Mouse (Mus musculus) liver, embryonic 12.5 days (tissue): ENCODE data around the gene Ppp1r1a. TPM values are rescaled to one million over a fixed set of nuclear protein-coding genes. Genes with fewer than 3 reads are reported as not detected.

Source experiments
- ATAC-seq: fragments of 200-750 bp; cut with Nextera tagmentation; 2 replicates; pipeline ENCODE4 v1.8.0; 2017; ENCODE audit warnings: moderate number of reproducible peaks, mild to moderate bottlenecking, moderate library complexity
- H3K27ac ChIP-seq: fragments of 300-500 bp; sonication (generic); 2 replicates; pipeline ENCODE4 v1.5.1; 2016; ENCODE audit warnings: mild to moderate bottlenecking
- H3K27me3 ChIP-seq: fragments of 300-500 bp; sonication (generic); replicated peaks from 2 replicates; pipeline ENCODE4 v1.6.1; 2016; ENCODE audit warnings: mild to moderate bottlenecking, moderate library complexity
- H3K36me3 ChIP-seq: fragments of 300-500 bp; sonication (generic); 2 replicates; pipeline ENCODE4 v1.6.1; 2016; ENCODE audit warnings: mild to moderate bottlenecking, moderate library complexity
- H3K4me1 ChIP-seq: fragments of 300-500 bp; sonication (generic); 2 replicates; pipeline ENCODE4 v1.6.1; 2016
- H3K4me2 ChIP-seq: fragments of 300-500 bp; sonication (generic); 2 replicates; pipeline ENCODE4 v1.6.1; 2016; ENCODE audit warnings: mild to moderate bottlenecking, moderate library complexity
- H3K4me3 ChIP-seq: fragments of 300-500 bp; sonication (generic); 2 replicates; pipeline ENCODE4 v1.5.1; 2016; ENCODE audit warnings: mild to moderate bottlenecking, moderate library complexity
- H3K9ac ChIP-seq: fragments of 300-500 bp; sonication (generic); 2 replicates; pipeline ENCODE4 v1.6.1; 2016; ENCODE audit warnings: mild to moderate bottlenecking, moderate library complexity
- H3K9me3 ChIP-seq: fragments of 300-500 bp; sonication (generic); replicated peaks from 2 replicates; pipeline ENCODE4 v1.6.1; 2016; ENCODE audit warnings: mild to moderate bottlenecking, moderate library complexity
- WGBS: fragments of 180-500 bp; shearing (Covaris S2); methylation state at CpG from one replicate; pipeline ENCODE4 v1.1.7; 2016; ENCODE audit not compliant: insufficient replicate concordance; 5-methylcytosine and 5-hydroxymethylcytosine counted together
- polyA plus RNA-seq: library from polyadenylated mRNA; unstranded; fragments of >200 nt; fragmentation: Nextera tagmentation; extraction: Ambion mirVana; gene quantifications from 2 replicates; pipeline ENCODE4 v1.2.1, GENCODE M21; 2016

Gene Ppp1r1a
- polyA plus RNA-seq, 1 experiment from 2014 or later = 0.67 TPM

DNA sequence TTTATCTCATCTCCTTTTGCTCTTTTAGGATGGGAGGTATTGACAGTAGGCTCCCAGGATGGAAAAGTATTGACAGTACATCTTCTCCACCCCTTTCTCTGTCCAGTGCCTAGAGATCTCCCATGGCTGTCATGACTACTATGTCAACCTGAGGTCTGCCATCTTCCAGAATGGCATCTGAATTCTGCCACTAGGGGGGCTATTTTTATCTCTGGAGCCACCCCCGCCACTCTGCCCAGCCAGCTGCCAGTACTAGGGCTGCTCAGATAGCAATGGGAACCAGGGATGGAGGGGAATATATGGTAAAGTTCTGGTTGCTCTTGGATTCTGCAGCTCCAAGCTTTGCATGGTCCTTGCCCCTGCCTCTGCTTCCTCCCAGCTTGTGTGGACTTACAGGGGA lies 26.2 kb downstream of the Ppp1r1a start:
- peaks cover 25% of the 10 kb centered on the region for H3K27me3 ChIP-seq
- ATAC-seq = no peak
- 29% methylated on average over 1 of the region's 1 CpGs for WGBS
- H3K9me3 ChIP-seq = no peaks in the 10 kb centered on the region
- no peaks in the 10 kb centered on the region for H3K36me3 ChIP-seq
- H3K27ac ChIP-seq = no peak overlapping the region
- H3K9ac ChIP-seq = no peak overlapping the region
- no peak overlapping the region for H3K4me3 ChIP-seq
- H3K4me2 ChIP-seq = no peak overlapping the region
- H3K4me1 ChIP-seq = no peaks in the 10 kb centered on the region

DNA sequence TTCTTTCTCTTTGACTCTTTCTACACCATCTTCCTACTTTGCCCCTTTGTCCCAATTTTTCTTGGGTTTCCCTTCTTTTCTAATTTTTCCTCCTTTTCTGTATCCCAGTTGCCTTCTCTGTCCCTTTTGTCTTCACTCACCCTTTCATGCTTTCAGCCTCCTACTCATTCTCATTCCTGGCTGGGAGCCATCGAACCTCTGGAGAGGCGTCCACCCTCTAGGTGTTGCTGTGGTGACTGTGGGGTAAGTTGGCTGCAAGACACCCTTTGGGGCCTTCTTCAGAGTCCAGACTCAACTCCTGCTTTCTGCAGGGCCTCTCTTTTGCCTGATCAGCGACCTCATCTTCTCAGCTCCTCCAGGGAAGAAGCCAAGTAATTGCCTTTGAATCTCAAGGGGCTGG lies 28.5 kb downstream of the Ppp1r1a start:
- no peaks in the 10 kb centered on the region for H3K9me3 ChIP-seq
- no peak overlapping the region for H3K27ac ChIP-seq
- ATAC-seq = no peak
- H3K4me3 ChIP-seq = no peak overlapping the region
- H3K4me2 ChIP-seq = no peak overlapping the region
- WGBS = 43% methylated on average over 3 of the region's 3 CpGs
- peaks cover 30% of the 10 kb centered on the region for H3K27me3 ChIP-seq
- H3K36me3 ChIP-seq = no peaks in the 10 kb centered on the region
- H3K9ac ChIP-seq = no peak overlapping the region
- H3K4me1 ChIP-seq = no peaks in the 10 kb centered on the region

DNA sequence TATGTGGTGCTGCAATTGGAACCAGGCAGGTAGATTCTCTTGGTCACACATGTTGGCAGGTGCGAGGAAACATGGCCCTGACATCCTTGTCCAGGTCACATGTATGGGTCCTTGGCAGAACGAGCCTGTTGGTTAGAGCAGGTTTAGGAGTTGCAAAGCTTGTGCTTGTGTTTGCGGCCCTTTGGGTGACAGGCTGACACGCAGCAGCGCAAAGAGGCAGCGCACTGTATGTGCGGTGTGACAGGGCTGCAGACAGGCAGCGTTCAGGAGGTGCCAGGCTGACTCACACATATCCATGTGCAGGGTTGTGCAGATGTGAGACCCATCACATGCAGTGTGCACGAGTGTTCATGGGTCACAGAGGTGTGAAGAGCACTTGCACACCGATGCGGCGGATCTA lies 34.1 kb downstream of the Ppp1r1a start:
- H3K27me3 ChIP-seq = peaks cover 52% of the 10 kb centered on the region
- ATAC-seq = no peak
- peaks cover 9% of the 10 kb centered on the region; the same call in 1 of the 2 replicates for H3K4me1 ChIP-seq
- H3K9me3 ChIP-seq = no peaks in the 10 kb centered on the region
- no peak overlapping the region for H3K27ac ChIP-seq
- WGBS = 50% methylated on average over 12 of the region's 12 CpGs
- no peak overlapping the region for H3K4me3 ChIP-seq
- H3K9ac ChIP-seq = no peak overlapping the region
- H3K4me2 ChIP-seq = peak overlapping the region; percentile 76
- no peaks in the 10 kb centered on the region for H3K36me3 ChIP-seq

DNA sequence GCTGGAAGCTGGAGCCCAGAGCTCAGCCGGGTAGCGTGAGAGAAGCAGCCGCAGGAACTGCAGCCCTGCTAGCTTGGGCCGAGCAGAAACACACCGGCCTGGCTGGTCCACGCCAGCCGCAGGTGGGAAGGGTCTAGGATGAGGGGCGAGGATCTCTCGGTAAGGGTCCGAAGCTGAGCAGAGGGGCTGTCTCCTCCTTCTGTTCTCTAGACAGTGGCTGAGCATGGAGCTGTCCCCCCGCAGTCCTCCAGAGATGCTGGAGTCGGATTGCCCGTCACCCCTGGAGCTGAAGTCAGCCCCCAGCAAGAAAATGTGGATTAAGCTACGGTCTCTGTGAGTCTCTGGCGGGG lies 34.6 kb downstream of the Ppp1r1a start:
- peak overlapping the region; percentile 76 for H3K4me2 ChIP-seq
- H3K27me3 ChIP-seq = peaks cover 52% of the 10 kb centered on the region
- H3K4me3 ChIP-seq = peak overlapping the region; percentile 50
- no peaks in the 10 kb centered on the region for H3K9me3 ChIP-seq
- H3K4me1 ChIP-seq = peaks cover 9% of the 10 kb centered on the region; the same call in 1 of the 2 replicates
- 0% methylated on average over 15 of the region's 15 CpGs for WGBS
- ATAC-seq = peak; percentile 52
- no peaks in the 10 kb centered on the region for H3K36me3 ChIP-seq
- no peak overlapping the region for H3K27ac ChIP-seq
- peak overlapping the region; percentile 22; the same call in 1 of the 2 replicates for H3K9ac ChIP-seq

DNA sequence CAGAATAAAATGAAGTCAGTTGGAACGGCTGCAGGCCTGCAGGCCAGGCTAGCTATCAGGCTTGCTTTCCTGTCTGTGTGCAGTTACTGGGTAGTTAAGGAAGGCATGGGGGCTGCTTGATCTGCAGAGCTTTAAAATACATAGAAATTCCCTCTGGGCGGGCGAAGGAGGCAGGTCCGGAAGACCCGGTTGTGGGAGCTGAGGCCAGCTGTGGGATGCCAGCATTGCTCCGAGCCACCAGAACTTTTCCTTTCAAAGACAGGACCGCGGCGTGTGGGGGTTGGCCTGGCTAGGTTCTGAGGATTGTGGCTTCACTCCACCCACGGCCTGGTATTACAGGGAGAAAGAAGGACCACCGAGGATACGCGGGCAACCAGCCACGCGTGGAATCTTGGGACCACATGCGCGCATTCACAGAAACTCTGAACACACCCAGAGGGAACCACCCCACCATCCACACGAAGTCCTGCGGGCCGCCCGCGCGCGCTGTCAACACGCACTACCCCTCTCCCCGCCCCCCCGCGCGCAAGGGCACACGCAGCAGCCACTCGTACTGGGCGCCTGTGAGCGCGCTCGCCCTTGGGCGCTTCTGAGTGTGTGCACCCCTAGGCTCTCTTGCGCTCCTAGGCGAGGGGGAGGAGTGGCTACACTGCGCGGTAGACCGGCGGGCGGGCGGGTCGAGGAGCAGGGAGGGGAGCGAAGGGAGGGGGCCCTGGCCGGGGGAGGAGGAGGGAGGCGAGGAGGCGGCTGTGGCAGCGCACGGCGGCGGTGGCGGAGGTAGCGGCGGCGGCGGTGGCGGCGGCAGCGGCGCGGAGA lies 35.2 kb downstream of the Ppp1r1a start, which contains the start of gene Pde1b:
Pde1b (plus strand) TSS at position 600 of the 816 bp plus-strand sequence.
- H3K4me1 ChIP-seq = peaks cover 9% of the 10 kb centered on the region; the same call in 1 of the 2 replicates
- 2% methylated on average over 57 of the region's 63 CpGs for WGBS
- peaks cover 52% of the 10 kb centered on the region for H3K27me3 ChIP-seq
- ATAC-seq = peak; percentile 81
- no peaks in the 10 kb centered on the region for H3K36me3 ChIP-seq
- peak within 1 kb of the TSS; percentile 50 for H3K4me3 ChIP-seq
- H3K27ac ChIP-seq = no peak within 1 kb of the TSS
- peak within 1 kb of the TSS; percentile 22; the same call in 1 of the 2 replicates for H3K9ac ChIP-seq
- H3K4me2 ChIP-seq = peak within 1 kb of the TSS; percentile 76
- no peaks in the 10 kb centered on the region for H3K9me3 ChIP-seq

DNA sequence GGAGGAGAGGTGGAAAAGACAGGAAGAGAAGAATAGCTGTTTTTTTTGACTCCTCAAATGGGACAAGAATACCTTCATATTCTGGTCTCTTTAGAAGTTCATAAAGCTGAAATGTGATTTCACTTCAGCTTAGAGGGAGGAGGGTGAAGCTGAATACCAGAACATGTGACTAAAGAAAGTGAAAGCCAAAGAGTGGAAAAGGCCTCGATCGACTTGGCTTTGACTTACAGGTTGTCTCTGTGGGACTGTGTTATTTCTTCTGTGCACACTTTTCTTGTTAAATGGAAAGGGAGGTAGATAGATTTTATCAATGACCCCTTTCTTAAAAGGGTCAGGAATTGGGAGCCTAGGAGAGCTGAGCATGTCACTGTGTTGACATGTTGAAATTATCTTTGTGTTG lies 36.6 kb downstream of the Ppp1r1a start:
- WGBS = 71% methylated on average over 2 of the region's 2 CpGs
- no peak overlapping the region for H3K9ac ChIP-seq
- H3K9me3 ChIP-seq = no peaks in the 10 kb centered on the region
- H3K4me1 ChIP-seq = peaks cover 9% of the 10 kb centered on the region; the same call in 1 of the 2 replicates
- H3K4me2 ChIP-seq = no peak overlapping the region
- no peak for ATAC-seq
- H3K27me3 ChIP-seq = peaks cover 52% of the 10 kb centered on the region
- H3K36me3 ChIP-seq = no peaks in the 10 kb centered on the region
- H3K27ac ChIP-seq = no peak overlapping the region
- H3K4me3 ChIP-seq = no peak overlapping the region

DNA sequence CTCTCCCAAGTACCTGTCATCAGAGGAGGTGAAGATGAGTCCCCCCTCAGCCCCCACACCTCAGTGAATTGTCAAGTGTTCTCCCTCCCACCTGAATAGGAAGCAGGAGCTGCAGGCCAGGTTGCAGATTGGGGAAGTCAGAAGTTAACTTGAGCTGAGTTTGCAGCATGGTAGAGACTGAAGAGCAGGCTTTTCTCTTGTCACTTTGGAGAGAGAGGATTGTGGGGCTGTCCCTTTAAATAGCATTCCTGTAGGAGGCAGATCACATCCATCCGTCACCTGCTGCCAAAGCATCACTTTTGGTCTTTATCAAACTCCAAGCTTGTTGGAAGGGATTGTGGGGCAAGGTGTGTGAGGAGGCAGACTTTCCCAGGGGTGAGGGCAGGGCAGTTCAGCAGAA lies 37.1 kb downstream of the Ppp1r1a start:
- H3K36me3 ChIP-seq = no peaks in the 10 kb centered on the region
- WGBS = 70% methylated on average over 1 of the region's 1 CpGs
- H3K4me1 ChIP-seq = peaks cover 9% of the 10 kb centered on the region; the same call in 1 of the 2 replicates
- peaks cover 50% of the 10 kb centered on the region for H3K27me3 ChIP-seq
- no peak overlapping the region for H3K9ac ChIP-seq
- H3K4me2 ChIP-seq = no peak overlapping the region
- no peak for ATAC-seq
- no peak overlapping the region for H3K4me3 ChIP-seq
- H3K9me3 ChIP-seq = no peaks in the 10 kb centered on the region
- no peak overlapping the region for H3K27ac ChIP-seq

DNA sequence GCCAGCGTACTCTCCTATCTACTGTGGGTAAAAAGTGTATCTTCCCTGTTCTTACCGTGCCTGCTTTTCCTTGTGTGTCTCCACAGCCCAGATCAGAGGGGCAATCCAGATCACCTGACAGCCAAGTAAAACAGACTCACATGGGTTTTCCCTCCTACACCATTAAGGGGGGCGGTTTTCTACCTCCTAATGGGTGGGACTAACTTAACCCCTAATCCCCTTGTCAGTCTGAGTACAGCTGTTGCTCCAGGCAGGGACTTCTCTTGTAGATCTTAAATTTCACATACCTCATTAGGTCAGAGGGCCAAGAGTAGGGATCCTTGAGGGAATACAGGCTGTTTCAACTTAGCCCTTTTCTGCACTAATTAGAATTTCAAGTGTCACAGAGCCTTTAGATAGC lies 39.6 kb downstream of the Ppp1r1a start:
- peaks cover 7% of the 10 kb centered on the region; the same call in 1 of the 2 replicates for H3K4me1 ChIP-seq
- WGBS = 57% methylated on average over 3 of the region's 3 CpGs
- peaks cover 24% of the 10 kb centered on the region for H3K27me3 ChIP-seq
- H3K4me3 ChIP-seq = no peak overlapping the region
- no peaks in the 10 kb centered on the region for H3K9me3 ChIP-seq
- H3K36me3 ChIP-seq = no peaks in the 10 kb centered on the region
- H3K9ac ChIP-seq = no peak overlapping the region
- no peak overlapping the region for H3K4me2 ChIP-seq
- no peak overlapping the region for H3K27ac ChIP-seq
- no peak for ATAC-seq

DNA sequence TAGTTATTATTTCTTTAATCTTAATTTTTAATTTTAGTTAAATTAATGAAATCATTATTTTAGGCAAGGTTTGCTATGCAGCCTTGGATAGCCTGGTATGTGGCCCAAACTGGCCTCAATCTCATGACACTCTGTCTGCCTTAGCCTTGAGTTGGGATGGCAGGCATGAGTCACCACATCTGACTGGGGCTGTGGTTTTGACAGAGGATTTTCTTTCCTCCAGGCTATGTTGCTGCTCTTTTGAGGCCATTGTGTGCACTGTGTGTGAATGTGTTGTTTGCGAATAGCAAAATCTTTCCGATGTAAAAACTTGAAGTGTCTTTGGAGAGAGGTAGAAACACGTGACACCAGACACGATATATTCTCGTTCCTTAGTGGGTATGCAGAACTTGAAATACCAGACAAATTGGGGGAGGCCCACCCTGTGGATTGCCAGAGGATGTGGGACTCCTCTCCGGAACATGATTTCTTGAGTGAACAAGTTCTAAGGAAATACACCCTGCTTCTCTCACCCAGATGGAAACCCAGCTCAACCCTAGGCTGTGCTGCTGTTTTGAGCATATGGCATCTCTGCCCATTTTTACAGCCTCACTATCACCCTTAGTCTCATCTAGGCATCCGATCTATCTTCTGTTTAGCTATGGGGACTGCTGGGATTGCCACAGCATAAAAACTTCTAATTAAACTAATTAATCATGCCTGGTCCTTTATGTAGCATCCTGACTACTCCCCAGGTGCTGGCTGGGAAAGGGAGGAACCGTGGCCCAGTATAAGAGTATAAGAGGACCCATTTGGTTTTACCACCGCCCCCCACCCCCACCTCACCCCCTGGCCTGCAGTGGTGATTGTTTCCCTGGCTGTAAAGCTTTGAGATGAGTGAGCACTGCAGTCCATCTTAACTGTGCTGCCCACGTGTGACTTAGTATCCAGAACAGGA lies 41.3 kb downstream of the Ppp1r1a start:
- WGBS = 71% methylated on average over 10 of the region's 10 CpGs
- H3K4me3 ChIP-seq = no peak overlapping the region
- H3K4me1 ChIP-seq = no peaks in the 10 kb centered on the region
- no peak overlapping the region for H3K9ac ChIP-seq
- ATAC-seq = no peak
- no peak overlapping the region for H3K4me2 ChIP-seq
- no peaks in the 10 kb centered on the region for H3K9me3 ChIP-seq
- H3K27ac ChIP-seq = no peak overlapping the region
- H3K36me3 ChIP-seq = no peaks in the 10 kb centered on the region
- 0 out of 2 replicates have a peak, but pooled peaks cover 11% of the 10 kb centered on the region for H3K27me3 ChIP-seq

DNA sequence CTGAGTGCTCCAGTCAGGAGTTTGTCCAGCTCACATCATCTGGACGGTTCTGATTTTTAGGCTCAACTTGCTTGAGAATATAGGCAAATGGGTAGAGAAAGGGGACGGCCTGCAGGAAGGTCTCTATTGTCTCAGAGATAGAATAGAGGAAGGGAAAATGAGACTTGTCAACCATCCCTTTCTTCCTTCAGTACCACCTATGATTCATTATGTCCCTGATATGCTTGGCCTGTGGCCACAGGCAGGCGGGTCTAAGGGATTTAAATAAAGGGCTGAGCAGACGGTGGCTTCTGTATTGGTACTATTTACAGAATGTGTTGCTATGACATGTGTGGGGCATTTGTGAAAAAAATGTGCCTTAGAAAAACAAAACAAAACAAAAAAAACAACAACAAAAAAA lies 49.5 kb downstream of the Ppp1r1a start:
- Histone ChIP-seq H3K9ac (no peak overlapping the region), H3K4me3 (no peak overlapping the region), H3K4me2 (no peak overlapping the region), H3K9me3 (no peaks in the 10 kb centered on the region), H3K36me3 (no peaks in the 10 kb centered on the region), H3K27ac (no peak overlapping the region), H3K4me1 (no peaks in the 10 kb centered on the region), H3K27me3 (no peaks in the 10 kb centered on the region)
- no peak for ATAC-seq
- 58% methylated on average over 4 of the region's 4 CpGs for WGBS

DNA sequence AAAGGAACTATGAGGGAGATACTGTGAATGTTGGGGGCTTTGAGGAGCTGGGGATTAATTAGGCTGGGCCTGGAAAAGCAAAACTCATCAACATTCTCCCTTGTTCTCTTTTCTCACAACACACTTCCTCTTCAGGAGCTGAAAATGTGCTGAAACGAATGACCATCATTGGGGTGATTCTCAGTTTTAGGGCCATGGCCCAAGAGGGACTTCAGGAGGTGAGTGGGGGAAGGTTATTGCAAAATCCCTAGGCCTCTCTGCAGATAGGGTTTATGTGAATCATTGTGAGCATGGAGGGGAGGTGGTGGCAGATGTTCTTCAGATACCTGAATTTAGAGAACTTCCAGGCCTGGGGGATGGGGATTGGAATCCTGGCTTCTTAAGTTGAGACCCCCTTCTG lies 51.1 kb downstream of the Ppp1r1a start:
- Histone ChIP-seq H3K9me3 (no peaks in the 10 kb centered on the region), H3K27ac (no peak overlapping the region), H3K4me1 (no peaks in the 10 kb centered on the region), H3K4me2 (no peak overlapping the region), H3K27me3 (no peaks in the 10 kb centered on the region), H3K4me3 (no peak overlapping the region), H3K36me3 (no peaks in the 10 kb centered on the region), H3K9ac (no peak overlapping the region)
- WGBS = 34% methylated on average over 1 of the region's 1 CpGs
- no peak for ATAC-seq

DNA sequence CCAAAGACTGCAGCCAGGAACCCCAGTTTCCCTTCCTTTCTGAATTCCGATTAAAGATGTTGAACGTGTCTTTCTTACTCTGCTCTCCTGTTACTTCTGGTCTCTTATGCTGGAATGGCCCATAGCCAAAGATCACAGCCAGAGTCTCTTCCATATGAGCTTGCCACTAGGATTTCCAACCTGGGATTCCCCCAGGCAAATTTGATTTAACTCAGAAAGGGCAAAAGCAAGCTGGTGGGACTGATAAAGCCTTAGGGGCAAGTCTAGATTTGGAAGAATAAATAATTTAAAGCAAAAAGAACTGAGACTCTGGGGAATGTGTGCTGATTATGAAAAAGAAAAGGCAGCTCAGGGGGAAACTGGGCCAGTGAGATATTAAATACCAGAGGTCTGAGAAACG lies 52.7 kb downstream of the Ppp1r1a start:
- H3K4me1 ChIP-seq = no peaks in the 10 kb centered on the region
- H3K9me3 ChIP-seq = no peaks in the 10 kb centered on the region
- H3K36me3 ChIP-seq = no peaks in the 10 kb centered on the region
- no peak overlapping the region for H3K27ac ChIP-seq
- no peaks in the 10 kb centered on the region for H3K27me3 ChIP-seq
- no peak overlapping the region for H3K4me2 ChIP-seq
- no peak overlapping the region for H3K9ac ChIP-seq
- no peak for ATAC-seq
- H3K4me3 ChIP-seq = no peak overlapping the region
- 67% methylated on average over 3 of the region's 3 CpGs for WGBS
